Mouse (Mus musculus): ENCODE measurements around the gene Ctnnd1. TPM values are rescaled to one million over a fixed set of nuclear protein-coding genes. Genes with fewer than 3 reads are reported as not detected.

Ctnnd1 gene
- total and polyA plus RNA-seq, 3 experiments = 13.8 to 83.0 (median 29.8) TPM

DNA sequence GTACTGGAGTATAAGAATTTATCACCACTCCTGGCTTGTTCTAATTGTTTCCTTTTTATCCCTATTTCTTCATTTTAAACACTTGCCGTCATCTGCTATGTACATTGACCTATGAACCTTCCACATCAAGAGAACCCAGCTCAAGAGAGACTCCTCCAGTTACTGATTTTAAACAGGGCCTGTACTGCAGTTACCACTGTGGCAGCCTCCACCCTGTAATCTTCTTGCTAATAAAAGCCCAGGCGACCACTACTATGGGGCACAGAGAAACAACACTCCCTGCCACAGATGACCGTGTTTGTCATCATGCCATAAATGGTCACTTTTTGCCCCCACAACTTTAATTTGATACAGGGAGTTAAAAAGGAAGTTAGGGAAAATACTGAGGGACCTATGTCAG, 23.5 kb downstream of the Ctnnd1 start:
- Histone ChIP-seq H3K36me3 (replicated peaks) (peaks cover 44% of the 10 kb centered on the region), H3K4me1 (ENCODE audit: insufficient read depth, low read depth, low read length) (peaks cover 57% of the 10 kb centered on the region), H3K4me3 (ENCODE audit: low read depth, low read length) (no peak overlapping the region), H3K9me3 (replicated peaks) (no peaks in the 10 kb centered on the region), H3K27me3 (ENCODE audit: insufficient read depth, low read length) (no peaks in the 10 kb centered on the region)
- TF ChIP-seq TAL1 (conservative IDR thresholded peaks at IDR 0.05; ENCODE audit: low read depth, low read length) (no peak), GATA1 (IDR thresholded peaks at IDR 0.05; ENCODE audit: borderline replicate concordance, low read length) (no peak), CTCF (IDR thresholded peaks at IDR 0.05; ENCODE audit: low read depth, low read length) (no peak), GATA2 (IDR thresholded peaks at IDR 0.05; ENCODE audit: borderline replicate concordance, low read depth, low read length) (no peak), POLR2AphosphoS5 (IDR thresholded peaks at IDR 0.05; ENCODE audit: insufficient replicate concordance, low read depth, low read length) (no peak)
- DNase-seq (ENCODE audit: low spot score) (no peak), ATAC-seq (ENCODE audit: extremely low read depth, insufficient number of reproducible peaks, low FRiP score, poor library complexity, severe bottlenecking) (no peak)

DNA sequence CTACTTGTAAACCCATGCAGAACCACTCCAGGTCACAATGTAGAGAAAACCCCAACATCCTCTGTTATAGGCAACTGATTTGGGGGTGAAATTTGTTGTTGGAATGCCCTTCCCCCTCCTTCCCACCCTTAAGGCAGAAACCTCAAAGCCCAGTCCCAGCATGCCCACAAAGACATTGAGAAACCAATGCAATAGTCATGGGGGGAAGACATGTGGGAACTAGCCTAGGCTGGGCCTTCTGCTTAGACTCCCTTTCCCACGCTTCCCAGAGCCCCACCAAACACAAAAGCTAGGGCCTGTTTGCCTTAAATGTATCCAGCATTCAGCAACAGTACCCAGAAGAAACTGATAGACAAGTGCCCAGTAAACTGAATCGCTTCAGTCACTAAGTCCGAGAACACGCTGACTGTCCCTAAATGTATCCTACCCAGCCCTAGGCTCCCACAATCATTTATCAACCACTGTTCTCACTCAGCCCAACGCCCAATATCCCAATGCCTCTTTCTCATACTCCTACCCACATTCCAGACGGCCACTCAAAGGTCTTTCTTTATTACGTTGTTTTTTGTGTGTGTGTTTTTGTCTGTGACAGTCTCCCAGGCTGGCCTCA, 24.1 kb downstream of the Ctnnd1 start:
- Histone ChIP-seq H3K36me3 (replicated peaks) (peaks cover 41% of the 10 kb centered on the region), H3K27me3 (ENCODE audit: insufficient read depth, low read length) (no peaks in the 10 kb centered on the region)

DNA sequence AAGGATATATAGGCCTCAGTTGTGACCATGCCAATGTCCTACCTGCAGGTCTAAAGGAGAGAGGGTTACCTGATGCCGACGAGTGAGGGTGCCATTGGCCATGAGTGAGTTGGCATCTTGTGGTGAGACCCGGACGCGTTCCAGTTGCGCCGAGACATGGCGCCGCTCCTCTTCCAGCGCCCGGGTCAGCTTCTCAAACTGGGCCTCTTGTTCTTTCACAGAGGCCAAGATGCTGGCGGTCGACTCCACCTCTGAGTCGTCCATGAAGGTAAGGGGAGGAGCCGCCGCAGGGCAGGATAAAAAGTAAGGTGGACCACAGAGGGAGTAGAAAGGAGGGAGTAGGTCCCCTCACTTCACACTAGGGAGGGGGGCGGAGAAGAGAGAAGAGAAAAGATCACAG, 26.4 kb downstream of the Ctnnd1 start:
- H3K27me3 ChIP-seq (ENCODE audit: insufficient read depth, low read length) = no peaks in the 10 kb centered on the region
- peaks cover 55% of the 10 kb centered on the region for H3K36me3 ChIP-seq (replicated peaks)
- peaks cover 59% of the 10 kb centered on the region for H3K4me1 ChIP-seq (ENCODE audit: insufficient read depth, low read depth, low read length)
- DNase-seq (ENCODE audit: low spot score) (no peak), ATAC-seq (ENCODE audit: extremely low read depth, insufficient number of reproducible peaks, low FRiP score, poor library complexity, severe bottlenecking) (no peak)
- TF ChIP-seq GATA1 (IDR thresholded peaks at IDR 0.05; ENCODE audit: borderline replicate concordance, low read length) (no peak), POLR2AphosphoS5 (IDR thresholded peaks at IDR 0.05; ENCODE audit: insufficient replicate concordance, low read depth, low read length) (no peak), CTCF (IDR thresholded peaks at IDR 0.05; ENCODE audit: low read depth, low read length) (no peak), TAL1 (conservative IDR thresholded peaks at IDR 0.05; ENCODE audit: low read depth, low read length) (no peak), GATA2 (IDR thresholded peaks at IDR 0.05; ENCODE audit: borderline replicate concordance, low read depth, low read length) (no peak)
- H3K4me3 ChIP-seq (ENCODE audit: low read depth, low read length) = peak overlapping the region; percentile 53; the same call in 1 of the 2 replicates
- H3K9me3 ChIP-seq (replicated peaks) = no peaks in the 10 kb centered on the region

More for the DNA sequence above, 24.1 kb downstream of the Ctnnd1 start:
- Histone ChIP-seq H3K9me3 (replicated peaks) (no peaks in the 10 kb centered on the region), H3K4me3 (ENCODE audit: low read depth, low read length) (no peak overlapping the region), H3K4me1 (ENCODE audit: insufficient read depth, low read depth, low read length) (peaks cover 54% of the 10 kb centered on the region)
- TF ChIP-seq POLR2AphosphoS5 (IDR thresholded peaks at IDR 0.05; ENCODE audit: insufficient replicate concordance, low read depth, low read length) = no peak
- no peak for TF ChIP-seq GATA1 (IDR thresholded peaks at IDR 0.05; ENCODE audit: borderline replicate concordance, low read length)
- TF ChIP-seq TAL1 (conservative IDR thresholded peaks at IDR 0.05; ENCODE audit: low read depth, low read length) = no peak
- no peak for TF ChIP-seq GATA2 (IDR thresholded peaks at IDR 0.05; ENCODE audit: borderline replicate concordance, low read depth, low read length)
- no peak for TF ChIP-seq CTCF (IDR thresholded peaks at IDR 0.05; ENCODE audit: low read depth, low read length)
- ATAC-seq (ENCODE audit: extremely low read depth, insufficient number of reproducible peaks, low FRiP score, poor library complexity, severe bottlenecking) (no peak), DNase-seq (ENCODE audit: low spot score) (no peak)

DNA sequence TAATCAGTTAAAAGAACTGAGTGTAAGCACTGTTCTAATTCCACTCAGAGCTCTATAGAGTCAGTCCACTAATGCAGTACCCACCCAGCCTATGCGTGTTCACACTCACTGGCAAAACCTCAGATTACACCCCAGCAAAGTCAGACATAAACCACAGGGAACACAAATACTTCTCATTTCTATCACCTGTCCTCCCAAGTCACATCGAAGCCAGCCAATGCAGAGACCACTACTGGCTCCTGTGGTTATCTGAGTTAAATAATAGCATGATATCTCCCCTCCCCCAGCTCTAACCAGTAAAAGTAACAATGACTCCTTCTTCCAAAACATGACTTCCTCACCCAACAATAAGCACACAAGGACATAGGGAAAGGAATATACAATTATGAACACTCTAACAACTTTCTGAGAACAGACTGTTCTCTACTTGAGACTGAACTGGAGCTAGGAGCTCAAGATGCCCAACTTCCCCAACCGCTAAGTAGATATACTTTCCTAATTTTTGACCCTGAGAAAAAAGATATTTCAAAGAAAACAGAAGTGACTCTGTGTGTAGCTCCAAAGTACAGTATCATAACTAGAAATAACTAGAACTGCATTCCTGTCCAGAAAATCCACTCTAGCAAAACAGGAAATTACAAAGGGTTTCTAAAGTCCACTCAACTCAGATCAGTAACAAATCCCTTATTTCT, 27.0 kb downstream of the Ctnnd1 start:
- no peaks in the 10 kb centered on the region for H3K27me3 ChIP-seq (ENCODE audit: insufficient read depth, low read length)
- H3K4me3 ChIP-seq (ENCODE audit: low read depth, low read length) = no peak overlapping the region
- DNase-seq (ENCODE audit: low spot score) (no peak), ATAC-seq (ENCODE audit: extremely low read depth, insufficient number of reproducible peaks, low FRiP score, poor library complexity, severe bottlenecking) (no peak)
- H3K36me3 ChIP-seq (replicated peaks) = peaks cover 57% of the 10 kb centered on the region
- TF ChIP-seq TAL1 (conservative IDR thresholded peaks at IDR 0.05; ENCODE audit: low read depth, low read length) (no peak), GATA2 (IDR thresholded peaks at IDR 0.05; ENCODE audit: borderline replicate concordance, low read depth, low read length) (no peak), GATA1 (IDR thresholded peaks at IDR 0.05; ENCODE audit: borderline replicate concordance, low read length) (no peak), POLR2AphosphoS5 (IDR thresholded peaks at IDR 0.05; ENCODE audit: insufficient replicate concordance, low read depth, low read length) (no peak), CTCF (IDR thresholded peaks at IDR 0.05; ENCODE audit: low read depth, low read length) (no peak)
- no peaks in the 10 kb centered on the region for H3K9me3 ChIP-seq (replicated peaks)
- peaks cover 65% of the 10 kb centered on the region for H3K4me1 ChIP-seq (ENCODE audit: insufficient read depth, low read depth, low read length)

DNA sequence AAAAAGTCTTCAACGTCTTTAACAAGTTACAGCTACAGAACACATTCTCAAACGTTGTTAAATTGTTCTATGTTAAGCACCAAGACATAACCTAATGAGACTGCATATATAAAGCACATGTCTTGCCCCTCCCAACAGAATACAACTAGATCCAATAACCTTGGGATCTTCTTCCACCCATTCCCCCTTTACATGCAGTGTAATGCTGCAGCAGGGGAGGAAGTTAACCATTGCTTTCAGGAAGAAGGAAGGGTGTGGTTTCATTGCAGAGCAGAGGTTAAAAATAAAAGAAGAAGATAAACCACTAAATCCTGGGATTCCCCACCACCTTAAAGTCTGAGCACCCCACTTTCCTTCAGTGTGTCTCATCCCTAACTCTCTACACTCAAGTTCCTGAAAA, 27.9 kb downstream of the Ctnnd1 start:
- no peaks in the 10 kb centered on the region for H3K9me3 ChIP-seq (replicated peaks)
- DNase-seq (ENCODE audit: low spot score) (no peak), ATAC-seq (ENCODE audit: extremely low read depth, insufficient number of reproducible peaks, low FRiP score, poor library complexity, severe bottlenecking) (no peak)
- TF ChIP-seq GATA1 (IDR thresholded peaks at IDR 0.05; ENCODE audit: borderline replicate concordance, low read length) (no peak), GATA2 (IDR thresholded peaks at IDR 0.05; ENCODE audit: borderline replicate concordance, low read depth, low read length) (no peak), TAL1 (conservative IDR thresholded peaks at IDR 0.05; ENCODE audit: low read depth, low read length) (no peak), CTCF (IDR thresholded peaks at IDR 0.05; ENCODE audit: low read depth, low read length) (no peak), POLR2AphosphoS5 (IDR thresholded peaks at IDR 0.05; ENCODE audit: insufficient replicate concordance, low read depth, low read length) (no peak)
- peaks cover 54% of the 10 kb centered on the region for H3K36me3 ChIP-seq (replicated peaks)
- peaks cover 63% of the 10 kb centered on the region for H3K4me1 ChIP-seq (ENCODE audit: insufficient read depth, low read depth, low read length)
- H3K27me3 ChIP-seq (ENCODE audit: insufficient read depth, low read length) = no peaks in the 10 kb centered on the region
- H3K4me3 ChIP-seq (ENCODE audit: low read depth, low read length) = no peak overlapping the region; the same call in 1 of the 2 replicates

DNA sequence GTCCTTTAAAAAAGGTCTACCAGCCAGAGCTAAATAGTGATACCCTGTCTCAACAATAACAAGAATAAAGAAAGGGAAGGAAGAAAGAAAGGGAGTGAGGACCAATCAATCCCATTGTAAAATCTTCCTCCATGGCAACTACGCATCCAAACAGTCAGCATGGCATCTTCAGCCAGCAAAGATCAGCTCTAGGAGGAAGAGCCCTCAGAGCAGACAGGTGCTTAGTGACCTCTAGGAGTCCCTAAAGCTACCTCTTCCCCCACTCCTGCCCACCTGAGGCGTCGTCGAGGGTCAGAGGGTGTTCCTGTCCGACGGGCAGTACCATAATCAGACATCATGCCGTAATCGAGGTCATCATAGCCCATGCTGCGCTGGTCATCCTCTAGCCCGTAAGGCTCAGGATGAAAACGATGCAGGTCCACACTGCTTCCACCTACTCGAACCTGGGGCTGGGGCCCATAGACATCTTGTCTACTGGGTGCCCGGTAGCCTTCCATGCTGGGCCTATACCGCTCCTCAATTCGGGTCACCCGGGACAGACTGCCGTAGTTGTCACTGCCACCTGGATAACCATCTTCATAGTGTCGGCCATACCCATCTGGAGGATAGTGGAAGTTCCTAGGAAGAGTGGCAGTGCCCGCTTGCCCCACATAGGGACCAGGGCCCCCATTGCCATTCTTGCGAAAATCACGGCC, 30.8 kb downstream of the Ctnnd1 start:
- Histone ChIP-seq H3K36me3 (replicated peaks) (peaks cover 67% of the 10 kb centered on the region), H3K4me3 (ENCODE audit: low read depth, low read length) (no peak overlapping the region), H3K27me3 (ENCODE audit: insufficient read depth, low read length) (no peaks in the 10 kb centered on the region), H3K4me1 (ENCODE audit: insufficient read depth, low read depth, low read length) (peaks cover 47% of the 10 kb centered on the region), H3K9me3 (replicated peaks) (no peaks in the 10 kb centered on the region)
- TF ChIP-seq TAL1 (conservative IDR thresholded peaks at IDR 0.05; ENCODE audit: low read depth, low read length) (no peak), CTCF (IDR thresholded peaks at IDR 0.05; ENCODE audit: low read depth, low read length) (no peak), GATA1 (IDR thresholded peaks at IDR 0.05; ENCODE audit: borderline replicate concordance, low read length) (no peak)
- no peak for DNase-seq (ENCODE audit: low spot score)
- no peak for ATAC-seq (ENCODE audit: extremely low read depth, insufficient number of reproducible peaks, low FRiP score, poor library complexity, severe bottlenecking)
